Mouse (Mus musculus) hindlimb bud, embryonic 11.5 days (tissue): Measurements from ENCODE around the gene Fam102b.

Experiments used
- DNase-seq: peaks from one replicate; pipeline ENCODE4 v3.0.0-alpha.2; 2012; ENCODE audit warnings: low read depth, low spot score; ENCODE audit errors: extremely low spot score

Fam102b gene

GRCm38 (mm10) chr3:108963278-108963677 is 64.1 kb downstream of the Fam102b start:
- no peak for DNase-seq

- DNase-seq, result no peak
Observed at GRCm38 (mm10) chr3:108961655-108962054, 65.8 kb downstream of the Fam102b start.

- no peak for DNase-seq
Observed at GRCm38 (mm10) chr3:108961226-108961625, 66.2 kb downstream of the Fam102b start.

- no peak for DNase-seq
Observed at GRCm38 (mm10) chr3:108959680-108960295, 67.6 kb downstream of the Fam102b start.

GRCm38 (mm10) chr3:108957976-108958375 is 69.4 kb downstream of the Fam102b start:
- DNase-seq, result no peak

- DNase-seq, result no peak
Observed at GRCm38 (mm10) chr3:108940996-108941395, 86.4 kb downstream of the Fam102b start.

GRCm38 (mm10) chr3:108940001-108940633 is 87.3 kb downstream of the Fam102b start, which contains the start of gene Gm9857:
Gene Gm9857, minus strand, starts transcription at chr3:108940445.
- DNase-seq, result no peak

- no peak for DNase-seq
Observed at GRCm38 (mm10) chr3:108939573-108939972, 87.8 kb downstream of the Fam102b start, which contains the start of gene Henmt1. Gene Henmt1, plus strand, starts transcription at chr3:108939873.

GRCm38 (mm10) chr3:108938691-108939090 is 88.7 kb downstream of the Fam102b start:
- DNase-seq, result no peak

GRCm38 (mm10) chr3:108933557-108933956 is 93.8 kb downstream of the Fam102b start:
- DNase-seq, result no peak

- no peak for DNase-seq
Observed at GRCm38 (mm10) chr3:108926308-108926707, 101.1 kb downstream of the Fam102b start.

- DNase-seq, result no peak
Observed at GRCm38 (mm10) chr3:108925677-108926076, 101.7 kb downstream of the Fam102b start.

GRCm38 (mm10) chr3:108921822-108922221 is 105.6 kb downstream of the Fam102b start:
- DNase-seq, result no peak
